Mouse (Mus musculus) hematopoietic multipotent progenitor cell, adult 10-12 weeks (in vitro differentiated cells): ENCODE results near the gene Igfl3. TPM values are rescaled to one million over a fixed set of nuclear protein-coding genes. Genes with fewer than 3 reads are reported as not detected.

ENCODE experiments used
- polyA plus RNA-seq: library from polyadenylated mRNA; stranded (reverse); fragments of >175 nt; gene quantifications from 2 replicates; pipeline ENCODE4 v1.2.3, GENCODE M21; 2012; ENCODE audit warnings: low replicate concordance

The Igfl3 gene
- not detected in 2 replicates for polyA plus RNA-seq

GRCm38 (mm10) chr7:18176194-18176593, at the start of gene Igfl3:
Igfl3 (plus strand) TSS chr7:18176494.

Other genes with a start within 250 kb of the Igfl3 start
- not detected in 2 replicates for gene Ceacam11, start 204.4 kb upstream of the Igfl3 start, polyA plus RNA-seq
- not detected in 2 replicates for gene Ceacam13, start 166.6 kb upstream of the Igfl3 start, polyA plus RNA-seq
- not detected in 2 replicates for gene Ceacam12, start 110.6 kb upstream of the Igfl3 start, polyA plus RNA-seq
- not detected in 2 replicates for gene Mill1, start 68.9 kb downstream of the Igfl3 start, polyA plus RNA-seq
- gene Psg18, start 178.5 kb downstream of the Igfl3 start, polyA plus RNA-seq: not detected in 2 replicates